Mouse (Mus musculus) limb, embryonic 14.5 days (tissue): Measurements from ENCODE around the gene Eepd1. TPM values are rescaled to one million over a fixed set of nuclear protein-coding genes. Genes with fewer than 3 reads are reported as not detected.

Source experiments
- ATAC-seq: fragments of 200-750 bp; cut with Nextera tagmentation; 2 replicates; pipeline ENCODE4 v1.8.0; 2017; ENCODE audit warnings: low read depth, moderate number of reproducible peaks, moderate TSS enrichment; ENCODE audit not compliant: low FRiP score
- DNase-seq: peaks from one replicate; pipeline ENCODE4 v3.0.0-alpha.2; 2015; ENCODE audit warnings: low spot score
- H3K27ac ChIP-seq: fragments of 300-500 bp; sonication (generic); replicated peaks from 2 replicates; pipeline ENCODE4 v1.5.1; 2014; ENCODE audit warnings: low read depth, mild to moderate bottlenecking, low read length, moderate library complexity, mixed read lengths
- H3K27me3 ChIP-seq: fragments of 300-500 bp; sonication (generic); 2 replicates; pipeline ENCODE4 v1.6.1; 2014; ENCODE audit warnings: low read length, mixed read lengths; ENCODE audit not compliant: control insufficient read depth, insufficient read depth
- H3K36me3 ChIP-seq: fragments of 300-500 bp; sonication (generic); 2 replicates; pipeline ENCODE4 v1.6.1; 2014; ENCODE audit warnings: mild to moderate bottlenecking, low read length, moderate library complexity, mixed read lengths; ENCODE audit not compliant: control insufficient read depth, insufficient read depth
- H3K4me1 ChIP-seq: fragments of 300-500 bp; sonication (generic); 2 replicates; pipeline ENCODE4 v1.6.1; 2014; ENCODE audit warnings: antibody characterized with exemption, low read length, mixed read lengths; ENCODE audit not compliant: control insufficient read depth, insufficient read depth
- H3K4me2 ChIP-seq: fragments of 300-500 bp; sonication (generic); replicated peaks from 2 replicates; pipeline ENCODE4 v1.6.1; 2014; ENCODE audit warnings: low read depth, mild to moderate bottlenecking, low read length, moderate library complexity; ENCODE audit not compliant: severe bottlenecking
- H3K4me3 ChIP-seq: fragments of 300-500 bp; sonication (generic); replicated peaks from 2 replicates; pipeline ENCODE4 v1.5.1; 2014; ENCODE audit warnings: low read length
- H3K9ac ChIP-seq: fragments of 300-500 bp; sonication (generic); 2 replicates; pipeline ENCODE4 v1.6.1; 2014; ENCODE audit warnings: mild to moderate bottlenecking, low read depth, low read length, moderate library complexity; ENCODE audit not compliant: severe bottlenecking
- H3K9me3 ChIP-seq: fragments of 300-500 bp; sonication (generic); 2 replicates; pipeline ENCODE4 v1.6.1; 2016; ENCODE audit warnings: low read length; ENCODE audit not compliant: control insufficient read depth
- POLR2A ChIP-seq: fragments of 200-500 bp; IDR thresholded peaks from 2 replicates; pipeline ENCODE4 v1.8.0; 2012; ENCODE audit warnings: inconsistent platforms, mild to moderate bottlenecking, moderate library complexity, borderline replicate concordance; ENCODE audit not compliant: insufficient read depth, insufficient read length; ENCODE audit errors: extremely low read depth
- WGBS: fragments of 180-500 bp; shearing (Covaris S2); extraction: QIAGEN DNeasy Blood & Tissue Kit; methylation state at CpG from one replicate; pipeline ENCODE4 v1.1.7; 2014; 5-methylcytosine and 5-hydroxymethylcytosine counted together
- polyA plus RNA-seq, 2 experiments: library from polyadenylated mRNA; depleted of rRNA in 1 of 2; stranded (reverse) in 1 of 2; unstranded in 1 of 2; fragments of >200 nt; fragmentation: Nextera tagmentation in 1 of 2; extraction: Ambion mirVana in 1 of 2; gene quantifications; 2 replicates each; pipeline versions ENCODE4 v1.2.1 to v1.2.3; 2012 to 2014

Eepd1 gene
- polyA plus RNA-seq, 2 experiments = 10.6 to 17.2 TPM

- Histone ChIP-seq H3K4me1 (peaks cover 28% of the 10 kb centered on the region), H3K27ac (no peak overlapping the region)
- no peak for ATAC-seq
These were observed 88.7 kb downstream of the Eepd1 start for GRCm38 (mm10) chr9:25570011-25570410.

DNA sequence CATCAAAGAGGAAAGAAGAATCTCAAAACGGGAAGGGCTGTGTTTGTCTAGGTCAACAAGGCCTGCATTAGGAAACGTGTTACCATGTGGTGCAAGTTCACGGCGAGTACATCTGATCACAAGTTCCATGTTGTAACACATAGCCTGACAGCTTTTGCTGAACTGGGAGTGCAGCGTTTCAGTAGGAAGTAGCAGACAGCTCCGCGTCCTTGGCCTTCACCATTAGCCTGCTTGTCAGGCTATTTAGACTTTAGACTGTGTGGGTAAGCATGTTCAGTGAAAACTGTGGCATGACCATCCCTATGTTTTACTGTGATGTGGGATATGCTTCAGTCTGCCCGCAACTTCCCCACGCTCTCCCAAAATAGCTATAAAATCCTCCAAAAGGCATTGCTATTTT lies 89.1 kb downstream of the Eepd1 start:
- no peak for TF ChIP-seq POLR2A
- no peak overlapping the region for H3K27ac ChIP-seq

More at GRCm38 (mm10) chr9:25570011-25570410, 88.7 kb downstream of the Eepd1 start:
- H3K4me2 ChIP-seq = no peak overlapping the region
- DNase-seq = no peak
- H3K27me3 ChIP-seq = no peaks in the 10 kb centered on the region
- no peaks in the 10 kb centered on the region for H3K36me3 ChIP-seq
- no peak overlapping the region for H3K9ac ChIP-seq
- WGBS = 87% methylated on average over 7 of the region's 7 CpGs
- TF ChIP-seq POLR2A = no peak
- no peak overlapping the region for H3K4me3 ChIP-seq
- H3K9me3 ChIP-seq = no peaks in the 10 kb centered on the region

DNA sequence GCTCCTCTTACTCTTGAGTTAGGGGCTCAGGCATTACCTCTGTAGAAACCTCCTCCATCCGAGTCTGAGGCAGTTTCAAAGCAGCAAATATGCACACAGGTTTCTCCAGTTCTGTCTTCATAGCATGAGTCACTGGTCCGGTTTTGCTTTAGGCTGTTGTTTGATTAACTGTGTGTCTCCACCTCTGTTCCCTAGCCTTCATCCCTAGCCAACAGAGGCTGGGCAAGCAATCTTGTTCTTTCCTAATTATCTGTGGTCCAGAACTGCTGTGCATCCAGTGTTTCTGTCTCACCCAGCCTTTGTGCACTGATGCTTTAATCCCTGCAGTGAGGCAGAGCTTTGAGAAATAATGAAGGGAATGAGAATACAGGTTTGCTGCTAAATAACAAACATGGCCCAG lies 90.0 kb downstream of the Eepd1 start:
- no peak overlapping the region for H3K4me2 ChIP-seq
- no peak for DNase-seq
- H3K9ac ChIP-seq = no peak overlapping the region
- H3K4me3 ChIP-seq = no peak overlapping the region
- no peaks in the 10 kb centered on the region for H3K36me3 ChIP-seq
- H3K4me1 ChIP-seq = peaks cover 28% of the 10 kb centered on the region
- no peaks in the 10 kb centered on the region for H3K27me3 ChIP-seq
- TF ChIP-seq POLR2A = no peak
- 19% methylated on average over 2 of the region's 2 CpGs for WGBS
- H3K27ac ChIP-seq = peak overlapping the region; percentile 30; the same call in 1 of the 2 replicates
- no peaks in the 10 kb centered on the region for H3K9me3 ChIP-seq
- ATAC-seq = no peak

More for the DNA sequence above, 89.1 kb downstream of the Eepd1 start:
- H3K27me3 ChIP-seq = no peaks in the 10 kb centered on the region
- no peak overlapping the region for H3K4me3 ChIP-seq
- 59% methylated on average over 9 of the region's 9 CpGs for WGBS
- H3K4me1 ChIP-seq = peaks cover 28% of the 10 kb centered on the region
- ATAC-seq = no peak
- no peak overlapping the region for H3K9ac ChIP-seq
- H3K36me3 ChIP-seq = no peaks in the 10 kb centered on the region
- no peak for DNase-seq
- H3K4me2 ChIP-seq = no peak overlapping the region
- H3K9me3 ChIP-seq = no peaks in the 10 kb centered on the region

DNA sequence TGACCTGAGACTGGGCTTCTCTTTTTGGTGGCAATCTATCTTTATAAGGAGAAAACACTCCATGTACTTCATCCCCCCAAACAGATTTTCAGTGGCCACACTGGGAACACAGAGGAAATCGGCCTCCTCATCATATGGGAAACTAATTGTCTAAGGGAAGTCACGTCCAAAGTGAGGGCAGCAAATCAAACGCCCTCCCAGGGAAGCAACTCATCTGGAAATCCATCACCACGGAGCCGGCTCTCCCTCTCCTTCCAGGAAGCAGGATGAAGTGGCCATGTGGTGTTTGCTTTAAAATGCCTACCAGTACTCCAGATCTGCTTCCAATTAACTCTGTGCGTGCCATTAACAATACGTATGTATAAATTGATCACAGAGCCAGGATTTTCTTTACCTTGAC lies 92.4 kb downstream of the Eepd1 start:
- ATAC-seq (peak; percentile 68), DNase-seq (peak; percentile 63)
- H3K9ac ChIP-seq = no peak overlapping the region
- no peaks in the 10 kb centered on the region for H3K36me3 ChIP-seq
- H3K4me2 ChIP-seq = no peak overlapping the region
- peaks cover 23% of the 10 kb centered on the region for H3K4me1 ChIP-seq
- TF ChIP-seq POLR2A = no peak
- H3K27me3 ChIP-seq = no peaks in the 10 kb centered on the region
- WGBS = 16% methylated on average over 7 of the region's 7 CpGs
- H3K4me3 ChIP-seq = no peak overlapping the region
- H3K27ac ChIP-seq = peak overlapping the region; percentile 1; the same call in 1 of the 2 replicates
- no peaks in the 10 kb centered on the region for H3K9me3 ChIP-seq

GRCm38 (mm10) chr9:25574186-25574585 lies 92.8 kb downstream of the Eepd1 start:
- ATAC-seq (no peak), DNase-seq (no peak)
- 19% methylated on average over 4 of the region's 4 CpGs for WGBS
- no peaks in the 10 kb centered on the region for H3K36me3 ChIP-seq
- H3K27ac ChIP-seq = 0 out of 2 replicates have a peak overlapping the region, but pooled peaks have one; percentile 1
- no peak overlapping the region for H3K4me2 ChIP-seq
- no peaks in the 10 kb centered on the region for H3K27me3 ChIP-seq
- TF ChIP-seq POLR2A = no peak
- H3K4me3 ChIP-seq = no peak overlapping the region
- no peaks in the 10 kb centered on the region for H3K9me3 ChIP-seq
- peaks cover 23% of the 10 kb centered on the region for H3K4me1 ChIP-seq
- no peak overlapping the region for H3K9ac ChIP-seq
